In genomic region chr12:39515690-39516089, GRCm38 (mm10) we compare ENCODE assay signal across 19 mouse cellular contexts.
DNase-seq lines count a peak whose midpoint lies in the region; ATAC-seq and TF ChIP-seq lines count a peak whose summit lies in the region.
"Had no signal": no experiment of that assay in that cellular context is flagged by ENCODE, and none has a peak within 500 bp of the region (broad histone marks: within the 10 kb centered on the region; RNA-seq: fewer than 3 reads in every experiment).

No protein-coding gene starts in this region.

- H3K27ac ChIP-seq in midbrain, embryonic 11.5 days (ENCODE audit: low read depth, low read length): no peak overlapping the region
- no peak overlapping the region for H3K27ac ChIP-seq in midbrain, postnatal 0 days (ENCODE audit: low read depth, low read length)
- H3K27ac ChIP-seq in CH12.LX (ENCODE audit: insufficient read depth, low read depth): no peak overlapping the region

- no peaks in the 10 kb centered on the region for H3K27me3 ChIP-seq in midbrain, embryonic 11.5 days (ENCODE audit: control insufficient read depth, insufficient read depth, low read length)
- H3K27me3 ChIP-seq in midbrain, postnatal 0 days (ENCODE audit: insufficient read depth, low read length): no peaks in the 10 kb centered on the region
- no peaks in the 10 kb centered on the region for H3K27me3 ChIP-seq in CH12.LX (replicated peaks)

- in situ Hi-C loops in CH12.LX (cut with MboI; ENCODE audit: low pct_ligation_motif_present, low pct_unique_long_range_greater_than_20kb, low sequenced_read_pairs): loop anchor here (25.0 kb wide), 2 partner anchors 97 to 647 kb away; no protein-coding TSS in a partner anchor

- whole genome bisulfite sequencing in midbrain, embryonic 11.5 days: 87% methylated on average over 4 of the region's 4 CpGs
- WGBS in midbrain, postnatal 0 days: 89% methylated on average over 4 of the region's 4 CpGs

- no peak for TF ChIP-seq POLR2A in CH12.LX (IDR thresholded peaks at IDR 0.05; ENCODE audit: low read depth, low read length)

- ATAC-seq in midbrain, embryonic 11.5 days (ENCODE audit: low FRiP score): no peak
- ATAC-seq in midbrain, postnatal 0 days (ENCODE audit: low FRiP score): no peak
- ATAC-seq: activated CD4-positive, CD25-positive, alpha-beta regulatory T cell, adult 4 months; CD4-positive, CD25-positive, alpha-beta regulatory T cell, adult 4 months; Patski had no signal

- no peaks in the 10 kb centered on the region for H3K79me2 ChIP-seq in CH12.LX (replicated peaks; ENCODE audit: control insufficient read depth, extremely low read depth, insufficient read depth, poor library complexity, severe bottlenecking)

- dilution Hi-C loops in CH12.LX (cut with MboI; ENCODE audit: extremely low pct_ligation_motif_present, extremely low pct_unique_long_range_greater_than_20kb, low sequenced_read_pairs): no loop called here

- H3K9ac ChIP-seq in midbrain, embryonic 11.5 days (ENCODE audit: low read length): no peak overlapping the region
- no peak overlapping the region for H3K9ac ChIP-seq in midbrain, postnatal 0 days (replicated peaks; ENCODE audit: low read length, poor library complexity, severe bottlenecking)
- no peak overlapping the region for H3K9ac ChIP-seq in CH12.LX (ENCODE audit: insufficient read depth, low read depth)

- TF ChIP-seq EP300 in CH12.LX (IDR thresholded peaks at IDR 0.05; ENCODE audit: low read length): peak; percentile 51; the same call in 1 of the 2 replicates

- H3K9me3 ChIP-seq in midbrain, embryonic 11.5 days (ENCODE audit: control insufficient read depth, low read length): no peaks in the 10 kb centered on the region
- no peaks in the 10 kb centered on the region for H3K9me3 ChIP-seq in midbrain, postnatal 0 days (ENCODE audit: low read length)
- no peaks in the 10 kb centered on the region for H3K9me3 ChIP-seq in CH12.LX (replicated peaks; ENCODE audit: low read length)
- H3K9me3 ChIP-seq: G1E had no signal

- H3K36me3 ChIP-seq in midbrain, embryonic 11.5 days (ENCODE audit: control insufficient read depth, insufficient read depth, low read length): no peaks in the 10 kb centered on the region
- no peaks in the 10 kb centered on the region for H3K36me3 ChIP-seq in midbrain, postnatal 0 days (ENCODE audit: insufficient read depth, low read length)
- H3K36me3 ChIP-seq in CH12.LX (replicated peaks in 1 of 2; ENCODE audit: control insufficient read depth in 1 of 2, insufficient read depth in 1 of 2, low read length in 1 of 2): no peaks in the 10 kb centered on the region
- H3K36me3 ChIP-seq: G1E had no signal

- no peak; the same call in 1 of the 2 replicates for TF ChIP-seq RAD21 in CH12.LX (IDR thresholded peaks at IDR 0.05; ENCODE audit: low read depth, low read length)

- no peak overlapping the region for H3K4me3 ChIP-seq in midbrain, embryonic 11.5 days (ENCODE audit: low read depth, low read length)
- no peak overlapping the region for H3K4me3 ChIP-seq in midbrain, postnatal 0 days (ENCODE audit: low read depth, low read length)
- H3K4me3 ChIP-seq in CH12.LX (replicated peaks in 1 of 3; ENCODE audit: low read depth in 2 of 3, low read length in 2 of 3, poor library complexity in 1 of 3): no peak overlapping the region

- no peaks in the 10 kb centered on the region for H3K4me1 ChIP-seq in midbrain, embryonic 11.5 days (ENCODE audit: control insufficient read depth, insufficient read depth, low read length)
- no peaks in the 10 kb centered on the region for H3K4me1 ChIP-seq in midbrain, postnatal 0 days (ENCODE audit: insufficient read depth, low read length)
- peaks cover 5 to 13% of the 10 kb centered on the region in 2 experiments; a peak in 2 of 4 replicates for H3K4me1 ChIP-seq in CH12.LX (ENCODE audit: control insufficient read depth in 1 of 2, insufficient read depth in 2 of 2)

- DNase-seq in midbrain, embryonic 11.5 days (ENCODE audit: low spot score, missing footprints): peak; percentile 28
- no peak for DNase-seq in midbrain, postnatal 0 days (ENCODE audit: low spot score)
- DNase-seq in CH12.LX (ENCODE audit: extremely low read depth): peak; percentile 62
- DNase-seq in adrenal gland, adult 2 months: no peak
- DNase-seq: adrenal gland, adult 8-10 months; adrenal gland, postnatal 10 days; adrenal gland, postnatal 14 days; adrenal gland, postnatal 25 days; adrenal gland, postnatal 36 days; B cell, adult 2 months; cerebellum, adult 11 months; cerebellum, adult 11-12 months; cerebellum, adult 18-20 months; cerebellum, adult 2 months; cerebellum, adult 8-10 months had no signal

- no peak overlapping the region for H3K4me2 ChIP-seq in midbrain, embryonic 11.5 days
- no peak overlapping the region for H3K4me2 ChIP-seq in midbrain, postnatal 0 days (ENCODE audit: low read depth, low read length, poor library complexity, severe bottlenecking)
- H3K4me2 ChIP-seq in CH12.LX (ENCODE audit: insufficient read depth, low read depth, poor library complexity, severe bottlenecking): no peak overlapping the region

- TF ChIP-seq CTCF in midbrain, postnatal 0 days (IDR thresholded peaks at IDR 0.05): no peak
- no peak for TF ChIP-seq CTCF in CH12.LX (conservative IDR thresholded peaks at IDR 0.05 in 1 of 2, IDR thresholded peaks at IDR 0.05 in 1 of 2; ENCODE audit: low read depth in 2 of 2, low read length in 2 of 2)

TF ChIP-seq in CH12.LX, 34 proteins besides CTCF, POLR2A, EP300 and RAD21:
- TF ChIP-seq KAT2A (IDR thresholded peaks at IDR 0.05; ENCODE audit: insufficient replicate concordance, low read length): no peak
- no peak for TF ChIP-seq MAX (IDR thresholded peaks at IDR 0.05; ENCODE audit: low read length)
- TF ChIP-seq MEF2A (IDR thresholded peaks at IDR 0.05; ENCODE audit: borderline replicate concordance, low read depth, low read length): no peak; the same call in 1 of the 2 replicates
- no peak for TF ChIP-seq MXI1 (IDR thresholded peaks at IDR 0.05; ENCODE audit: low read depth, low read length)
- peak; percentile 48 for TF ChIP-seq ETS1 (conservative IDR thresholded peaks at IDR 0.05; ENCODE audit: low read depth, low read length)
- no peak for TF ChIP-seq JUN (IDR thresholded peaks at IDR 0.05; ENCODE audit: insufficient read depth, low read depth, low read length)
- TF ChIP-seq ZKSCAN1 (IDR thresholded peaks at IDR 0.05; ENCODE audit: borderline replicate concordance, low read depth, low read length): no peak
- TF ChIP-seq BHLHE40 (IDR thresholded peaks at IDR 0.05; ENCODE audit: low read depth, low read length): peak; percentile 84
- no peak for TF ChIP-seq MAFK (IDR thresholded peaks at IDR 0.05; ENCODE audit: insufficient replicate concordance, low read length)
- TF ChIP-seq ZC3H11A (IDR thresholded peaks at IDR 0.05; ENCODE audit: low read depth, low read length): no peak
- no peak for TF ChIP-seq E2F4 (IDR thresholded peaks at IDR 0.05; ENCODE audit: insufficient replicate concordance, low read depth, low read length)
- TF ChIP-seq GABPA (IDR thresholded peaks at IDR 0.05; ENCODE audit: insufficient replicate concordance, low read depth, low read length): no peak
- no peak for TF ChIP-seq NELFE (IDR thresholded peaks at IDR 0.05; ENCODE audit: low read depth, low read length)
- TF ChIP-seq CHD1 (IDR thresholded peaks at IDR 0.05; ENCODE audit: low read depth, low read length): no peak
- TF ChIP-seq HCFC1 (IDR thresholded peaks at IDR 0.05; ENCODE audit: low read depth, low read length): no peak
- no peak for TF ChIP-seq UBTF (IDR thresholded peaks at IDR 0.05; ENCODE audit: low read depth, low read length)
- no peak for TF ChIP-seq ZNF384 (IDR thresholded peaks at IDR 0.05; ENCODE audit: low read depth, low read length)
- TF ChIP-seq JUND (conservative IDR thresholded peaks at IDR 0.05; ENCODE audit: low read depth, low read length): no peak
- no peak for TF ChIP-seq ELF1 (IDR thresholded peaks at IDR 0.05; ENCODE audit: low read depth, low read length)
- TF ChIP-seq TBP (conservative IDR thresholded peaks at IDR 0.05; ENCODE audit: low read depth, low read length): no peak
- 0 out of 2 replicates have a peak, but pooled peaks have one; percentile 29 for TF ChIP-seq TCF12 (IDR thresholded peaks at IDR 0.05; ENCODE audit: low read depth, low read length)
- no peak for TF ChIP-seq PAX5 (IDR thresholded peaks at IDR 0.05; ENCODE audit: low read length)
- peak; percentile 55 for TF ChIP-seq IRF4 (IDR thresholded peaks at IDR 0.05; ENCODE audit: low read depth, low read length)
- TF ChIP-seq CHD2 (IDR thresholded peaks at IDR 0.05; ENCODE audit: low read length): no peak

Comparison
In these comparisons a context has a peak if more than half of its experiments do, and no peak if none do; other contexts are left out.
1. DNase-seq: peak in midbrain, embryonic 11.5 days (single experiment) and CH12.LX (single experiment); none in midbrain, postnatal 0 days (single experiment) and adrenal gland, adult 2 months (single experiment).